Mouse (Mus musculus) E14TG2a.4 (cell line): Measurements from ENCODE around the gene Ptprm.

Experiments used
- CTCF ChIP-seq: conservative IDR thresholded peaks from 2 replicates; pipeline ENCODE4 v1.5.1; 2014; ENCODE audit warnings: low read length
- POU5F1 ChIP-seq: IDR thresholded peaks from 2 replicates; pipeline ENCODE4 v1.6.1; 2014; ENCODE audit warnings: low read length, borderline replicate concordance

- TF ChIP-seq CTCF: no peak
- TF ChIP-seq POU5F1: no peak
These were observed 531.9 kb downstream of the Ptprm start for GRCm38 (mm10) chr17:66822347-66822746.
